Mouse (Mus musculus): ENCODE measurements around the gene Aldh1l2. TPM values are rescaled to one million over a fixed set of nuclear protein-coding genes. Genes with fewer than 3 reads are reported as not detected.

The Aldh1l2 gene
- polyA plus RNA-seq, 1 experiment, result 71.8 TPM

GRCm38 (mm10) chr10:83448582-83448981 lies 85.4 kb downstream of the Aldh1l2 start:
- TF ChIP-seq MAX (IDR thresholded peaks at IDR 0.05; ENCODE audit: low read depth) (no peak), TCF3 (IDR thresholded peaks at IDR 0.05; ENCODE audit: insufficient read length, low read depth) (no peak), E2F4 (IDR thresholded peaks at IDR 0.05; ENCODE audit: insufficient read depth) (no peak), SRF (IDR thresholded peaks at IDR 0.05; ENCODE audit: control insufficient read depth, insufficient read length, low read depth) (no peak), POLR2AphosphoS2 (IDR thresholded peaks at IDR 0.05; ENCODE audit: insufficient read length, low read depth) (no peak), MYOG (IDR thresholded peaks at IDR 0.05; ENCODE audit: control insufficient read depth in 1 of 3, insufficient read depth in 1 of 3, insufficient read length in 2 of 3, low read depth in 2 of 3) (no peak), USF1 (IDR thresholded peaks at IDR 0.05; ENCODE audit: low read depth) (no peak), TCF12 (IDR thresholded peaks at IDR 0.05; ENCODE audit: insufficient read depth, poor library complexity, severe bottlenecking) (no peak), CEBPB (IDR thresholded peaks at IDR 0.05; ENCODE audit: insufficient read depth, poor library complexity, severe bottlenecking) (no peak)
- no peaks in the 10 kb centered on the region for H3K27me3 ChIP-seq (ENCODE audit: control insufficient read depth, insufficient read depth, insufficient read length)
- no peak overlapping the region for H3K4me2 ChIP-seq (ENCODE audit: low read depth)
- H3K36me3 ChIP-seq (ENCODE audit: control insufficient read depth, insufficient read depth), result no peaks in the 10 kb centered on the region
- no peak overlapping the region for H3K4me3 ChIP-seq
- H3ac ChIP-seq (ENCODE audit: control insufficient read depth, insufficient read length), result no peak overlapping the region
- H3K79me2 ChIP-seq (ENCODE audit: control insufficient read depth, insufficient read depth), result no peaks in the 10 kb centered on the region

Other genes starting within 250 kb of the Aldh1l2 start
- gene Slc41a2, start 196.3 kb downstream of the Aldh1l2 start, polyA plus RNA-seq (2012; fragmentation: generic; extraction: Trizol), result 5.3 TPM
- 0.50 TPM for gene D10Wsu102e, start 173.9 kb downstream of the Aldh1l2 start, polyA plus RNA-seq (2012; fragmentation: generic; extraction: Trizol)
- gene Washc4, start 9.6 kb upstream of the Aldh1l2 start, polyA plus RNA-seq (2012; fragmentation: generic; extraction: Trizol), result 7.2 TPM
- gene Appl2, start 114.6 kb upstream of the Aldh1l2 start, polyA plus RNA-seq (2012; fragmentation: generic; extraction: Trizol), result 11.6 TPM
- not detected for gene 1500009L16Rik, start 188.7 kb upstream of the Aldh1l2 start, polyA plus RNA-seq (2012; fragmentation: generic; extraction: Trizol)

Data from myocyte (in vitro differentiated cells).